Mouse (Mus musculus): Measurements from ENCODE around the gene Zfp646.
"Not testable (repeated sequence)": the region's sequence is repeated elsewhere in the genome, so short reads cannot be mapped to it uniquely, and the experiment has no call there.

GRCm38 (mm10) chr7:127895891-127896290, 19.9 kb downstream of the Zfp646 start:
- not testable (repeated sequence) for TF ChIP-seq CTCF, EP300 (IDR thresholded peaks at IDR 0.05)
